Mouse (Mus musculus) embryonic facial prominence, embryonic 14.5 days (tissue): ENCODE data around the gene Cadps. TPM values are rescaled to one million over a fixed set of nuclear protein-coding genes. Genes with fewer than 3 reads are reported as not detected.

Source experiments
- ATAC-seq: fragments of 200-750 bp; cut with Nextera tagmentation; 2 replicates; pipeline ENCODE4 v1.8.0; 2017; ENCODE audit warnings: low read depth, moderate number of reproducible peaks, moderate TSS enrichment
- DNase-seq: peaks from one replicate; pipeline ENCODE4 v3.0.0-alpha.2; 2015; ENCODE audit warnings: low spot score
- H3K27ac ChIP-seq: fragments of 300-500 bp; sonication (generic); replicated peaks from 2 replicates; pipeline ENCODE4 v1.5.1; 2014; ENCODE audit warnings: low read depth, mild to moderate bottlenecking, low read length, moderate library complexity
- H3K27me3 ChIP-seq: fragments of 300-500 bp; sonication (generic); replicated peaks from 2 replicates; pipeline ENCODE4 v1.6.1; 2014; ENCODE audit warnings: low read length; ENCODE audit not compliant: control insufficient read depth, insufficient read depth
- H3K36me3 ChIP-seq: fragments of 300-500 bp; sonication (generic); 2 replicates; pipeline ENCODE4 v1.6.1; 2014; ENCODE audit warnings: low read length, mixed read lengths; ENCODE audit not compliant: control insufficient read depth, insufficient read depth
- H3K4me1 ChIP-seq: fragments of 300-500 bp; sonication (generic); 2 replicates; pipeline ENCODE4 v1.6.1; 2014; ENCODE audit warnings: antibody characterized with exemption, low read length; ENCODE audit not compliant: control insufficient read depth, insufficient read depth
- H3K4me2 ChIP-seq: fragments of 300-500 bp; sonication (generic); 2 replicates; pipeline ENCODE4 v1.6.1; 2014; ENCODE audit warnings: low read depth, mild to moderate bottlenecking, low read length, moderate library complexity, mixed read lengths
- H3K4me3 ChIP-seq: fragments of 300-500 bp; sonication (generic); 2 replicates; pipeline ENCODE4 v1.5.1; 2014; ENCODE audit warnings: low read depth, mild to moderate bottlenecking, low read length
- H3K9ac ChIP-seq: fragments of 300-500 bp; sonication (generic); 2 replicates; pipeline ENCODE4 v1.6.1; 2014; ENCODE audit warnings: low read depth, mild to moderate bottlenecking, low read length, moderate library complexity, mixed read lengths
- H3K9me3 ChIP-seq: fragments of 300-500 bp; sonication (generic); 2 replicates; pipeline ENCODE4 v1.6.1; 2016; ENCODE audit warnings: low read length; ENCODE audit not compliant: control insufficient read depth
- WGBS: fragments of 180-500 bp; shearing (Covaris S2); extraction: QIAGEN DNeasy Blood & Tissue Kit; methylation state at CpG from one replicate; pipeline ENCODE4 v1.1.7; 2014; 5-methylcytosine and 5-hydroxymethylcytosine counted together
- polyA plus RNA-seq: library from polyadenylated mRNA; unstranded; fragments of >200 nt; fragmentation: Nextera tagmentation; extraction: Ambion mirVana; gene quantifications from 2 replicates; pipeline ENCODE4 v1.2.1, GENCODE M21; 2014

Gene Cadps
- polyA plus RNA-seq, 1 experiment from 2014 or later, result 5.0 TPM

DNA sequence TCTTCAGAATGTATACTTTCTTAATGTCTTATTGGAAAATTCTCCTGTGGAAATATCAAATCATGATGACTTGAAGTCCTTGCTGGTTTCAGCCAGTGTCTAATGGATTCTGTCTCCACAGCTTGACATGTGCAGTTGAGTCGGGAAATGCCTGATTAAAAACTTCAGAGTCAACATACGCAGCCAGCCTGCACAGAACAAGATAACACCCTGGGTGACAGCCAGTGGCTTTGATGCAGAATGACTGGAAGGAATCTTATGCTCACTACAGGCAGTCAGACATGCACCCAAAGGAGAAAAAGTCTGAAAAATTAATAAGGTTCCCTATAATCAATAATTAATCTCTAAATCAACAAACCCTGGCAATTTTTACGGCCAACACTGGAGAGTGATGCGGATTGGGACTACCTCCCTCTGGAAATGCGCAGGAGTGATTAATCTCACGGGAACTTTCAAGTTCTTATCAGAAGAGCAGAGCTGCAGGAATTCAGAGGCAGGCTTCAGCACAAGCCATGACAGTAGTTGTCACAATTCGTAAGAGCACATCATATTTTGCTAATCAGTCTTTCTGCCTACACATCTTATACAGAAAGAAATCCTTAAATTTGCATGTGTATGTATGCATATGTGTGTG, 185.6 kb downstream of the Cadps start:
- ATAC-seq, result no peak
- WGBS, result 78% methylated on average over 7 of the region's 7 CpGs
- no peak overlapping the region for H3K4me2 ChIP-seq

DNA sequence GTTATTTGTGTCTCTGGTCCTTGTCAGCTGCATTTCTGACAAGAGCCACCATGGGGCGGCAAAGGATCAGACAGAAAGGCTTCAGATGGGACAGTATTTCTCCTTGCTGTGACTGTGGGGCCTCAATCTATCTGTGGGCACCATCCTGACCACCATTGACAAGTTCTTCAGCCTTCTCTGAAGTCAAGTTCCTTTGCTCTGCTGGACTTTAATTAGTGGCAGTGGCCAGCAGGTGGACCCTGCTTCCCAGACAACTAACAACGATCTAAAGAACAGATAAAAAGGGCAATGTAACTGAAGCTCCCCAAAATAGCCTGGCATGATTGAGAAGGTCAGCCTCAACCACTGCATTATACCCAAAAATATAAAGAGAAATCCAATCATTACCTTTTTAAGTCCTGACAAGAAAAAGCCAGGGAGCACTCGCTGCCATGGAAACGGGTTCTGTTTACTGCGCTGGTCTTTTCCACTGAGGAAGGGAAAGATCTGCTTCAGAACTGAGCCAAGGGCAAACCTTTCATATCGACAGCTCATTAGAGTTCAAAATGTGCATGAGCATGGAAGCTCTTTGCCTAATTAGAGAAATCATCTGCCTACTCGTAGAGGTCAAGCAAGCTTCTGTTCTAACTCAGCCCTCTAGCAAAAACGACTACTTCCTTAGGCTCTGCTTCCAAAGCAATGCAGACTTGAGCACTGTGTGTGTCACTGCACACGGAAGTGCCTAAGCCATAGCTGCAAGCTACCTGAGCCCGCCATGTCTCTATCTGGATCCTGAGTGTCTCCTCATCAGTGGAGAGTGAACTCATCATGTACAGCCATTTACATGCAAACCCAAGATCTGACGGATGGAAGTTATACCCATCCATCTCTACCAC, 198.4 kb downstream of the Cadps start:
- no peak for ATAC-seq
- no peaks in the 10 kb centered on the region for H3K9me3 ChIP-seq
- no peak overlapping the region for H3K9ac ChIP-seq
- no peak for DNase-seq
- no peak overlapping the region for H3K4me2 ChIP-seq
- H3K4me1 ChIP-seq, result no peaks in the 10 kb centered on the region
- 70% methylated on average over 11 of the region's 11 CpGs for WGBS
- H3K27ac ChIP-seq, result no peak overlapping the region
- no peaks in the 10 kb centered on the region for H3K36me3 ChIP-seq
- H3K27me3 ChIP-seq, result no peaks in the 10 kb centered on the region
- no peak overlapping the region for H3K4me3 ChIP-seq

More for the DNA sequence above, 185.6 kb downstream of the Cadps start:
- no peaks in the 10 kb centered on the region for H3K36me3 ChIP-seq
- no peak overlapping the region for H3K4me3 ChIP-seq
- H3K27ac ChIP-seq, result no peak overlapping the region
- H3K9ac ChIP-seq, result no peak overlapping the region
- DNase-seq, result no peak
- no peaks in the 10 kb centered on the region for H3K9me3 ChIP-seq
- H3K27me3 ChIP-seq, result no peaks in the 10 kb centered on the region
- no peaks in the 10 kb centered on the region for H3K4me1 ChIP-seq

DNA sequence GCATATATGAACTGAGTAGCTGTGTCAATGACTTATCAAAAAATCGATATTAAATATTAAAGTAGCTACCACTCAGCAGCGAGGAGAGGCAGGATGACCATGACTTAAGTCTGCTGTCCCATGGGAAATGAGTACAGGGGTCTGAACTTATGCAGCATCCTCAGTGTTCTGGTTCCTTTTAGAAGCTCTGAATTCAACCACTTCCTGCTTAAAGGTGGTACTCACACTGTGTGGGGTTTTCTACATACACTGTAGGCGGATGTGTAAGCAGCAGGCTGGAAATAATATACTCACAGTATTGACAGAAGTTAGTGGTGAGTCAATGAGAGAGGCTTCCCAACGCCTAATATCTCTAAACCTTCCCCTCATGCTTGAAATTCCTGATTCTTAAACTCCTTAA, 215.9 kb downstream of the Cadps start:
- H3K4me2 ChIP-seq, result no peak overlapping the region
- 82% methylated on average over 4 of the region's 4 CpGs for WGBS
- no peaks in the 10 kb centered on the region for H3K9me3 ChIP-seq
- ATAC-seq (no peak), DNase-seq (no peak)
- H3K27me3 ChIP-seq, result no peaks in the 10 kb centered on the region
- no peak overlapping the region for H3K27ac ChIP-seq
- no peaks in the 10 kb centered on the region for H3K36me3 ChIP-seq
- no peak overlapping the region for H3K4me3 ChIP-seq
- H3K4me1 ChIP-seq, result no peaks in the 10 kb centered on the region
- no peak overlapping the region for H3K9ac ChIP-seq

DNA sequence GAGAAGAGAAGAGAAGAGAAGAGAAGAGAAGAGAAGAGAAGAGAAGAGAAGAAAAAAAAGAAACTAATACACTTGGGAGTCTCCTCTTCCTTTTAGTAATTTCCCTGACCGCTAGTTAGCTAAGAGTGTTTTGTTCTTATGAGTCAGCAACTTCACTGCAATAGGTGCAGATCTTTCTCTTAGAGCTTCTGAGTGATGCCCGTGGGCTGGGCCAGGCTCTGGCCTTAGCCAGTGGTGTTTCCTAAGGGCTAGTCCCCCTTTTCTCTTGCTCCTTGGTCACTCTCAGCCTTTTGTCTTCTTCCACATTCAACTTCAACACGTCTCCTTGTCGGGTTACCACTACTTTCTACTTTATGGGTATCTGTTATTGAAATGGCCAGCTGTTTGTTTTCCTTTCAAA, 216.7 kb downstream of the Cadps start:
- ATAC-seq (no peak), DNase-seq (no peak)
- H3K36me3 ChIP-seq, result no peaks in the 10 kb centered on the region
- 75% methylated on average over 4 of the region's 4 CpGs for whole genome bisulfite sequencing
- H3K4me2 ChIP-seq, result no peak overlapping the region
- no peaks in the 10 kb centered on the region for H3K9me3 ChIP-seq
- no peak overlapping the region for H3K27ac ChIP-seq
- H3K9ac ChIP-seq, result no peak overlapping the region
- H3K4me3 ChIP-seq, result no peak overlapping the region
- H3K4me1 ChIP-seq, result no peaks in the 10 kb centered on the region
- no peaks in the 10 kb centered on the region for H3K27me3 ChIP-seq

DNA sequence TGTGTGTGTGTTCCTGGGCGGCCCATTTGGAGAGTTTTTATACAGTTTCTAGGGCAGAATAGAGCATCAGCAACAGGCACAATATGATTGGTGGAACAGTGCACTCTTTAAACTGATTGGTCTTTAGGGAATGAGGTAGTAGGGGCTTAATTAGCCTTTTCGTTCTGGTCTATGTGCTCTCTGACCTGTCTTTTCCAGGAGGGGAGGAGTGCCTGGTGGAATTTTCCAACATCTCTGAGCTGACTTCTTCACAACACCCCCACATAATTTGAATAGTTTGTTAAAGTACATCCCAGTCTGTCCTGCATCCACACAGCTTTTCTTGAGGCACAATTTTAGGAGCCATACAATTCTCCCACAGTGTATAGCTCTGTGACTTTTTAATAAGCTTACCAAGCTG, 220.8 kb downstream of the Cadps start:
- no peaks in the 10 kb centered on the region for H3K27me3 ChIP-seq
- ATAC-seq, result no peak
- H3K4me3 ChIP-seq, result no peak overlapping the region
- no peaks in the 10 kb centered on the region for H3K36me3 ChIP-seq
- no peak overlapping the region for H3K9ac ChIP-seq
- no peak overlapping the region for H3K27ac ChIP-seq
- 50% methylated on average over 2 of the region's 2 CpGs for WGBS
- H3K4me2 ChIP-seq, result no peak overlapping the region
- no peak for DNase-seq
- H3K9me3 ChIP-seq, result no peaks in the 10 kb centered on the region
- no peaks in the 10 kb centered on the region for H3K4me1 ChIP-seq

DNA sequence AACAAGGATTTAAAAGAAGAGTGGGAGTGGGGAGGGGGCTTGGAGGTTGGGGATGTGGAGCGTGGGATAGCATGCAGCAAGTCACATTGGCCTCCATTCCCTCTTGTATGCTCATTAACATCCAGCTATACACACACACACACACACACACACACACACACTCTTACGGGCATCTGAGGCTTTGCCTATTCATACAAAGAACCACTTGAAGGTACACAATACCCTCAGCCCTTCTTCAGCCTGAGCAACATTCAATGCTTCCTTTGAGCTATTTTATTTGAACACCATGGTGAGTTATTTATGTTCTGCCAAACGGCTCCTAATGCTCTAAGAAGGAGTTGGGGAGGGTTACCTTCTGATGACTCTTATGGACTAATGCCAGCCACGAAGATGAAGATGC, 227.6 kb downstream of the Cadps start:
- Histone ChIP-seq H3K4me1 (no peaks in the 10 kb centered on the region), H3K4me2 (no peak overlapping the region), H3K9ac (no peak overlapping the region), H3K36me3 (no peaks in the 10 kb centered on the region), H3K9me3 (no peaks in the 10 kb centered on the region), H3K27me3 (no peaks in the 10 kb centered on the region), H3K4me3 (no peak overlapping the region), H3K27ac (no peak overlapping the region)
- ATAC-seq, result no peak
- 76% methylated on average over 4 of the region's 4 CpGs for WGBS
- no peak for DNase-seq

DNA sequence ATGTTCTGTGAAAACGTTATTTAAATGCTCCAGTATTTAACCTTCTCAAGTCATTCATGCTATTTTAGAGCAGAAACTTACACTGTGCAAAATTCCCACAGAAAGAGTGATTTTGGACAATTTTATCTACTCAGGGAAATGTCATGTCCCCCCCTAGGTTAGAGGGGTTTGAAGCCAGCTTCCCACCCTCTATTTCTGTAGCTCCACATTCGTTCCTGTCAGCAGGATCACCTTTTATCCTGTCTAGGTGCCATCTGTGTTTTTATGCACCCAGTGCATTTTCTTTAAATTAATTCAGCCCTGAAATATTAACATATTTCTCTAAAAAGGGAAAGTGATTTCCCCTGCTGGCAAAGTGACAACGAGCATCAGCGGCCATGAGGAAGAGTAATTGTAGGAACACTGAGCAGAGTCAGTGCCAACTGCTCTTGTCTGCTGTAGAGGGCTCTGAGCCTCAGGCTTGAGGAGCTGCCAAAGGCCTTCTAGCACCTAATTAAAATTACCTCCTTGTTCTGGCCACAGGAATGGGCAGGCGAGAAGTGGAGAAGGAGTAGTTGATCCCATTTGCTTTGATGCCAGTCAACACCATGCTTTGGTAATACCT, 230.3 kb downstream of the Cadps start:
- Histone ChIP-seq H3K4me1 (no peaks in the 10 kb centered on the region), H3K27me3 (no peaks in the 10 kb centered on the region), H3K27ac (no peak overlapping the region), H3K36me3 (no peaks in the 10 kb centered on the region), H3K4me3 (no peak overlapping the region), H3K4me2 (no peak overlapping the region), H3K9ac (no peak overlapping the region), H3K9me3 (no peaks in the 10 kb centered on the region)
- 76% methylated on average over 5 of the region's 5 CpGs for WGBS
- DNase-seq, result no peak
- no peak for ATAC-seq

DNA sequence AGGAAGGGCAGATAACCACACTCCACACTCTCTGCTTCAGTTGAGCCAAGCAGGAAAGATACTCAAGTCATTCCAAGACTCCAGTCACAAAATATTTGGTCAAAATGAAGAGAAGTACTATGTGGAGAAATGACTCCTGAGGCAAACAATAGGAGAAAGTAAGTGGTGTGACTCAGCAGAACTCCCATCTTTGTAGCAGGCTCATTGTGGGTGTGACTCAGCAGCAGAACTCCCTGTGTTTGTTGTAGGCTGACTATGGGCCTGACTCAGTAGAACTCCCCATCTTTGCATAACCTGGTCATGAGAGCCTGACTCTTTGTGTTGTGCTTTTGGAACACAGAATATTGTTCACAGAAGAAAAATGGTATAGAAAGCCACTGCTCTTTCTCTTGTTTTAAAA, 231.1 kb downstream of the Cadps start:
- no peak for ATAC-seq
- Histone ChIP-seq H3K4me2 (no peak overlapping the region), H3K9me3 (no peaks in the 10 kb centered on the region), H3K36me3 (no peaks in the 10 kb centered on the region), H3K9ac (no peak overlapping the region), H3K4me3 (no peak overlapping the region), H3K4me1 (no peaks in the 10 kb centered on the region), H3K27ac (no peak overlapping the region), H3K27me3 (no peaks in the 10 kb centered on the region)
- DNase-seq, result no peak
